Mouse (Mus musculus) embryo, embryonic 10 days (tissue): ENCODE results near the gene Xk.
"Not testable (repeated sequence)": the region's sequence is repeated elsewhere in the genome, so short reads cannot be mapped to it uniquely, and the experiment has no call there.

Experiments
- DNase-seq: peaks from one replicate; pipeline ENCODE4 v3.0.0-alpha.2; 2015; ENCODE audit warnings: low spot score

Xk gene

DNA sequence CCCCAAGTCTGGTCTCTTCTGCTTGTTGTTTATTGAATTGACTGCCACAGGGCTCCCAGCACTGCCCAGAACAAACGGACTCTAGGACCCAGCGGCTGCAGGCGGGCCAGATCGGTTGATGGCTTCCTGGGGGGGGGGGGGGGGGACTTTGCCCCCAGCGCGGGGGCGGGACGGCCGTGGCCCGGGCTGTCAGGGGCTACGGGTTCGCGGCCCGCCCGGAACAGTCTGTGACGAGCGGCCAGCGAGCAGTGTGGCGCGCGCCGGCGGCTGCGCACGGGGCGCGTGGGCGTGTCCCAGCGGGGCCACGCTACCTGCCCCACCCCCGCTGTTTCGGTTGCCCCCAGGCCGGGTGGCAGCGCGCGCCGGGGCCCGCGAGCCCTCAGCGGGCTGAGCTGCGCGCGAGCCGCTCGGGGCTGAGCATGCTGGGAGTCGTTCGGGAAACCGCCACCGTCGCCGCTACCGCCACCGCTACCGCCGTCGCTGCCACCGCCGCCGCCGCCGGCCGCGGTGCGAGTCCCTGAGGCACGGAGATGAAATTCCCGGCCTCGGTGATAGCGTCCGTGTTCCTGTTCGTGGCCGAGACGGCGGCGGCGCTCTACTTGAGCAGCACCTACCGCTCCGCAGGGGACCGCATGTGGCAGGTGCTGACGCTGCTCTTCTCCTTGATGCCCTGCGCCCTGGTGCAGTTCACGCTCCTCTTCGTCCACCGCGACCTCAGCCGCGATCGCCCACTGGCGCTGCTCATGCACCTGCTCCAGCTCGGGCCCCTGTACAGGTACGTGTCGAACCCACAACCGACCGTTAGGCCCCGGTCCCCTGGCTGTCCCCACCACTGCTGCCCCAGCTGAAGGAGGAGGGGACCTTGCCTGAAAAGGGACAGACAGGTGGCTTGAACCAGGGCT lies at the start of gene Xk:
Xk (plus strand) TSS at position 297 of the 902 bp plus-strand sequence.
- DNase-seq, result peak; percentile 59

DNA sequence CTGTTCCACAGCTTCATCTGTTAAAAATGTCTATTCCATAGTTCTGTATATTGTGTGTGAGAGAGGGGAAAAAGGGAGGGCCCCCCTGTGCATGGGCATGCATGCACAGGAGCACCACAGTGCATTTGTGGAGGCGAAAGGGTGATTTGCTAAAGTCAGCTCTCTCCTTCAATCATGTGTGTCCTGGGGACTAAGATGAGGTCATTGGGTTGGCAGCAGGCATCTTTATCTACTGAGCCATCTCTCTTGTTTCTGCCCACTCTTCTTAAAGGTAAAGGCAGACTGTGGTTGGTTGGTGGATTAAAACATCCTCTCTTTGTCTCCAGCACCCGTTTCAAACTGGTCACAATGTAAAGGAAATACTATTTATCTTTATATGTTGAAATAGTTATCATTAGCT lies 45.5 kb upstream of the Xk start:
- DNase-seq, result no peak

DNA sequence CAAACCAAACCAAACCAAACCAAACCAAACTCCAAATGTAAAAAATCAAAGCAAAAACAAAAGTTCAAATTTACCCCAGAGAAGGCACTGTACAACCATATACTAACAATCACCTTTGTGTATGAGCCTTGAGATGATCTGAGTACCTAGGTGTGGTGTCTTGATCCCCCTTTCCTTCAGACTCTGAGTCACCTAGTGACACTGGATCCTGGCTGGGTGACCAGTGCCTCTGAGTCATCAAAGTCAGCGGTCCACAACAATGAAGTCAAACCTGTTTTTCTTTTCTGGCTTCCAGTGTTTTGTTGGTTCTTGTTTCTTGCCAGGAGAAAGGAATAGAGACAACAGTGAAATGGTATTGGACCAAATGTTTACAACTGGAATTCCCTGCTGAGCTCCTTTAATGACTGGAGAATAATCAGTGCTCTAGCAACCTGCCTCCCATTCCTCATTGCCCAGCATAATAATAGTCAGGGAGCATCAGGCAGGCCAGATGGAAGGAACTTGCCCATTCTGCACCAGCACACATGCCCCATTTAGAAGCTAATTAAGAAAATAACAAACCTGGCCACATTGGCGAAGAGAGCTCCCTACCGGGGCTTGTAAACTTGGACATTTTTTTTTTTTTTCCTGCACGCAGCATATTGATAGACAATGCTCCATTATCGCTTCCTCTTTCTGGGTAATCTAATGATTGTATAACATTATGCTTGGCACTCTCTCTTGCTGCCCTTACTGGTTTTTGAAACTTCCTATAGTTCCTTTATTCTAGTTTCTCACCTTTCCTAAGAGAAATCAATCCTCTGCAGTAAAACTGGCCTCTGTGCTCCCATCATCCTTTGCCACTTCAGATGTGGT lies 31.6 kb upstream of the Xk start:
- DNase-seq, result no peak

DNA sequence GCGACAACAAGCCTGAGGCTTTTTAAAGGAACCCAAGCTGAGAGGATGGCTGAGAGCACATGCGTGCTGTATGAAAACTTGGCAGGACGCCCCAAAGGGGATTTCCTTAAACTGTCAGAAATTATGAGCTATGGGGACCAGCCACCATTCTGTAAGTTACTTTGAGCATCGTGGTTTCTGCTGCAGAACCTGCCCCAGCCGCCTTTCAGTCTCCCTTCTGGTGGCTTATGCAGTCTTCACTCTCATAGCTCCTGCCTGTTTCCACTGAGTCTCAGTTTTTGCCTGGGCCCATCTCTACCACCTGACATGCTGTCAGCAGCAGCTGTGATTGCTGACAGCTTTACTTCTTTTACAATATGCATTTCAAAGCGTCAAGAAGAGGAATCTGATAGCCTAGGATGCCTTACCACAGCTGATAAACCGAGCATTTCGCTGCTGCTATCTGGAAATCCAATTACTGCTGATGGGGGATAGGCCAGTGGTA lies 29.1 kb upstream of the Xk start:
- no peak for DNase-seq

DNA sequence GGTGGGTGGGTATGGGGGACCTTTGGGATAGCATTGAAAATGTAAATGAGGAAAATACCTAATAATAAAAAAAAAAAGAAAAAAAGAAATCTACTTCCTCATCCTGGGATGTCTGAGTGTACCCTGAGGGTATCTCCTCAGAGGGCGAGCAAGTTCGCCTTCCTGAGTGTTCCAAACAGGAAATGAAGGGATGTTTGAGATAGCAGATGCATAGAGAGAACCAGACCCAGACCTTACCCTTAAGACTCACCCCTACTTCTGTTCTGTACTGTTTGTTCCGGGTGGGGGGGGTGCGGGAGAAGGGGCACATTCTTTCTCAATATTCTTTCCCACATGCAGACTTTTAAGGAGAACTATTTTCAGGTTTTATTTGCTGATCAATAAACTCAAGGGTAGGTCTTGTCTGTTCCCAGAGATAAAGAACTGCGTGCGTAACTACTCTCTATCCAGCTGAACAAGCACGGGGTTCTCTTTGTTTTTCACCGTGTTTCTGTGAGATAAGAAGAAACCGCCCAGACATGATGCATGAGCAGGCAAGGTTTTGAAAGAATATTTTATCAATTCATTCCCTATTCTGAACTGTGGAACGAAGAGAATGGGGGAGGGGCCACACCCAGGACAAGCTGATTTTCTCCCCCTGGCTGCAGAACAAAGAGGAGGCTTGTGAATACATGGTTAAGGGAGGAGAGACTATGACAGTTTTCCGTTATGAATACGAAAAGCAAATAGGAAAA lies 27.8 kb upstream of the Xk start:
- DNase-seq, result no peak

DNA sequence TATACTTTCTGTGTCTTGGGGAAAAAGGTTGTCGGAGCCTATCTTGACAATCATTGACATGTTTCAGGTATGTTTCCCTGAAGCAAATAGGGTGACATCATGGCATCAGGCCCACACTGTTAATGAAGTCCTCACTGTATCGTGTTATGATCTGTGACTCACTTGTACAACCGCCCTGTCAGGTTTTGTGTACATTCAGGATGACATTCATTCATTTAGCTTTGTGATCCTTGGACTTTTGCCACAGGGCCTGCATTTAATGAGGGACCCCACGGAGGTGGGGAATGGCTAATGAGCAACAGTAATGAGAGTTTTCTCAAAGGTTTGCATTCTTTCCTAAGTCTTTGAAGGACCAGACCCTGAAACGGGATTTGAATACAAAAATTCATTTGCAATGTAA lies 23.6 kb upstream of the Xk start:
- DNase-seq, result no peak

DNA sequence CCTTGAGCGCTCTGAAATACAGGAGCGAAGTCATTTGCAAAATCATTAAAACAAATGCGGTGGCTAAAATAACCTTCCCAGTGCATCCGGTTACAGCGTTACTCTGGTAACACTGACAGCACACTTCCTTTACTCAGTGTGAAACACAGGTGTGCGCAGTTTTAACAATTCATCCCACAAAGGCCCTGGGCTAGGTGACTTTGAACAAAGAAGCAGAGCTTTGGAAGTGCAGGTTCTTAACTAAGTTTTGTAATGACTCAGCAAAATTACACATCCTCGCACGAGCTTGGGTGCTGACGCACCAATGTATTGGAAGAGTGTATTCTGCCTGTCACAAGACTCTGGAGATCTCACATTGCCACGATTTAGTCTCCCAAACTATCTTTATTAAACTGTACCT lies 18.6 kb upstream of the Xk start:
- DNase-seq, result no peak

DNA sequence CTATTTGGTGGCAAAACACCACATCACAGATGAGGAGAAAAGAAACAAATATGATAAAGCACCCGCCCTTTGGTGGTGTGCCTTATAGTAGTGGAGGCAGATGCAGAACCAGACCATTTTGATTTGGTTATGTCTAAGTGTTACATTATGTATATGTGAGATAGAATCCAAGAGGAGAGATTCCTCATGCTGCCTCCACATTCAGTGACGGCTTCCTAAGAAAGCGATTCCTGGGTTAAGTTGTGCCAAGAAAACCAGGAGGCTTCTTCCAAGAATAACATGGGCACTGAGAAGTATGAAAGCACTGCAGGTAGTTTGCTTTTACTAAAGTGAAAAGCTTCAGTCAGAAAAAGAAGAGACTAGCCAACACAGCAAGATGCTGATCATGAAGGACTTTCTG lies 17.7 kb upstream of the Xk start:
- DNase-seq, result no peak

DNA sequence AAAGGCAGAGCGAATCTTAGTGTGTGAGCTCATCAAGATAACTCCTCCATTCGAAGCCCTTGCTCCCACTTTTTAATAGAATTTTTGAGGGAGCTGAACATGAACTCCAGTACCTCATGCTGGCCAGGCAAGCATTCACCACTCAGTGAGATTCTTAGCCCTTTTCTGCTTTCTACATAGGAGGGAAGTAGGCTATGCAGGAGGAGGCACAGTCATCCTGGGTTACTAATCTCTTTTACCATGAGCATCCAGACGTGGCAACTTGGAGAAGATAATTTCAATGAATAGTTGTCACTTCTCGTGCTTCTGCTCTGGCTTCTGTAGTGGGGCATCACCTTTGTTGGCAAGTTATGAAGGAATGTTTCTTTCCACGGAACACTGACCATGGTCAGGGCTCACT lies 15.8 kb upstream of the Xk start, which contains the start of gene Gm14862:
Gm14862 (minus strand) TSS at position 134 of the 400 bp plus-strand sequence.
- no peak for DNase-seq

DNA sequence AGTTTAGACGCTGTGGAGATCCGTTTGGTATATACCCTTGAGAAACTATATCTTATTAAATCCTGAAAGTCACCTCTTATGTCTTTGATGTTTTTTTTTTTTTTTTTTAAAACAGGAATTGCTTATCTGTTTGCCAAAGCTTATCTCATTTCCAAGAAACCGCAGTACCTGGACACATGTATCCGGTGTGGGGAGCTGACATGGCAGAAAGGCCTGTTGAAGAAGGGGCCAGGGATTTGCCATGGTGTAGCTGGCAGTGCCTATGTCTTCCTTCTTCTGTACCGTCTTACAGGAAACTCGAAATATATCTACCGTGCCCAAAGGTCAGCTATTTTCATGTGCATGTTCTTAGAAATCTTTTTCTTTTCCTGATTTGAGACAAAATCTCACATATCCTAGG lies 14.7 kb upstream of the Xk start:
- no peak for DNase-seq

DNA sequence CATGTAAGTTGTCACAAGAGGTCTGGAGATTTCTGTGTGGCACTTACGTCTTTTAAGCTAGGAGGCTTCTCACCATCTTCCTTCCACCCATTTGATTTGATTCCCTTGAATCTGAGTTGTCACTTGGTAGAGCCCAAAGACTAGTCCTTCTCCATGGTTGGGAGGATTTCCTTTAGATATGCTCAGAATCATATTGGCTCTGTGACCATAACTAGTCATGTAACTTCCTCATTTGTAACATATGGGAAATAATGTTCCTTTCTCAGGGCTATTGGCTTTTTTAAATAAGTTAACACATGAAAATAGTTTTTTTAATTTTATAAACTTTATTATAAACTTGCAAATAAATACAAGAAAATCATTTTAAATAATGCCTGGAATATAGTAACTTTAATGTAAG lies 13.3 kb upstream of the Xk start:
- DNase-seq, result no peak

DNA sequence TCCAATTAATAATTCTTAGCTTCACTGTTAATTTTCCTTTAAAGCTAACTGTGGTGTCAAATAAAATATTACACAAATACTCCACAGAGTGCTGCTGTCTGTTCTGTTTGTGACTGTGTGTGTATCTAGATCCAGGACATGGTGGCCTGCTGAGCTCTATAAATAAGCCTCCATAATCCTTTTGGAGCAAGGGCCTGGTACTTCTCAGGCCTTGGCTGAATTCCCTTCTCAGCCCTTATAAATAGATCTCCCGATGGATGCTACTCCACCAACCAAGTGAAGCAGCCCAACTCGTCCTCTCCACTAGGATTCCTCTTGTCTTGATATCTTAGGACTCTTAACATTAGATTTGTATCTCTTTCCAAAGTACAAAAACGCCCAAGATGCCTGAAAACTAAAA lies 1.4 kb upstream of the Xk start:
- no peak for DNase-seq

DNA sequence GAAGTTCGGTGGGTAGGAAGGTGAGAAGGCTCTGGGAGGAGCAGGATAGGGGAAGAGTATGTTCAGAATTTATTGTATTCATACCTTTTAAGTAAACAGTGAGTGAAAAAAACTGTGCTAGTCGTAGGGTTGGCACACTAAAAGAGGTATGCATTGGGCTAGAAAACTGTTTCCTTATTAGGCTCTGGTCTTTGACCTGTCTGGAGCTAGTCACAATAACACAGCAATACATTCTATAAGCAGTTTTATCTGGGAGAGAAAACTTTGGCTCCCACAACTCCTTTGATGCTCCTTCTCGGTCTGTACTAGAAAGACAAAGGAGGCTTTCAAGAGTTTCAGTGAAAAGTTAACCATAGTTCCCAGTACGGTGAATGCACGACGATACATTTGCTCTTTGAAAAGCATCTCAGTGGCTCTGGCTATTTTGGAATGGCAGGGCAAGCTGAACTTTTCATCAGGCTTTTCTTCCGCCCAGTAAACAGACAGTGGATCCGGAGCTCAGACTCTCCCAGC lies 553 bp upstream of the Xk start:
- DNase-seq, result no peak

DNA sequence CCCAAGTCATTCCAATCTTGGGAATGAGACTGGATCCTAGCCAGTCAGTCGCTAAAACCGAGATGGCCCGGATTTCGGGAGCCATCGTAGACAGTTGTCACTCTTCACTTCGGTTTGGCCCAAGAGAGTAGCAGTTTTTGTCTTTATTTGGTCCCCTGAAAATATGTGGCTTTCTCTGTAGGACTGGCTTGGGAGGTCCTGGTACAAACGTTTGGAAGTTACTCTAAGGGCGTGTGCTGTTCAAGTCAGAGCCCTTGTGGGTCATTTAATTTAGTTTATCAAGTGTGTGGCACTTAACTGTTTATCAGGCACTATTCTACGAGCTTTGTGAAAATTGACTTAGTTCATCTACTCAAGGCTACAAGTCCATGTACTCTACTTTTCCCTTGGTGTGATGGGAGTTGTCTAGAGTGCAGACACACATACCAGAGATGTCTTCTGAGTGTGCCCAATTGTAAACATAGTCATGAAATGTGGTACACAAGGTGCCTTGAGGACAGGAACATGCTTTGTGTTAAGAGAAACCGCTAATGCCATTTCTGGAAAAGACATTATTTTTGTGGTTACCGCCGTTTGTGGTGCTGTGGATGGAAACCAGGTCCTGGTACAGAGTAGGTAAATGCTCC lies 934 bp downstream of the Xk start:
- no peak for DNase-seq

DNA sequence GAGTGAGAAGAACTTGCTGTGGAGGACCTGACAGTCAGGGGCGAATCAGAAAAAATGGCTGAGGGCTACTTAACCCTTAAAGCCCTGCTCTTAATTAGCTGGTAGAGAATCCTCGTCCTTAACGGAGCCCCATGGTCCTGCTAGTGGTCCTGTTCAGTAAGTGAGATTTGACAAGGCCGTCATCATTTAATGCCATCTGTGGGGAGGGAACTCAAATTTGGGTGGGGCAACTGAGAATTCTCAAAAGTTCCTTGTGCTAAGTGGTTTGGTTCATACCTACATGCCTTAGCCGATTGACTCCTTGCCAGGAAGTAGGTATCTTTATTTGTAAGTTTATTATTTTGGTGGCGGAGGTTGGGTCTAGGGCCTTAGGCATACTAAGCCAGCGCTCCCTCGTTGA lies 1.8 kb downstream of the Xk start:
- no peak for DNase-seq

DNA sequence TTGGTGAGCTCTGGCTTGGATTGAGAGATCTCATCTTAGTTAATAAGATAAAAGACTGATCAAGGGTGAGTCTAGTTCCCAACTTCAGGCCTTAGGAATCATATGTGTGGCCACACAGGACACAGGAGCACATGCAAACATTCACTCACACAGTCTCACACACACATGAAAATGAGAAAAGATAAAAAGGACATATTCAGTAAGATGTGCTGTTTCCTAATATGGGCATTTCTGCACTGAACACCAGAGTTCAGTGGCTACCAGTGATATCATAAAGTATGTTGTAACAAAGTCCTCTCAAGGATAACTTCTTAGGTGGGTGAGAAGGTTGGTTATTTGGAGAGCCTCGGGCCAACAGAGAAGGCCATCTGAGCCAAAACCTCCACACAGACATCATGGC lies 10.9 kb downstream of the Xk start, which contains the start of gene H2al1m:
H2al1m (plus strand) TSS at position 301 of the 400 bp plus-strand sequence.
- DNase-seq, result not testable (repeated sequence)

DNA sequence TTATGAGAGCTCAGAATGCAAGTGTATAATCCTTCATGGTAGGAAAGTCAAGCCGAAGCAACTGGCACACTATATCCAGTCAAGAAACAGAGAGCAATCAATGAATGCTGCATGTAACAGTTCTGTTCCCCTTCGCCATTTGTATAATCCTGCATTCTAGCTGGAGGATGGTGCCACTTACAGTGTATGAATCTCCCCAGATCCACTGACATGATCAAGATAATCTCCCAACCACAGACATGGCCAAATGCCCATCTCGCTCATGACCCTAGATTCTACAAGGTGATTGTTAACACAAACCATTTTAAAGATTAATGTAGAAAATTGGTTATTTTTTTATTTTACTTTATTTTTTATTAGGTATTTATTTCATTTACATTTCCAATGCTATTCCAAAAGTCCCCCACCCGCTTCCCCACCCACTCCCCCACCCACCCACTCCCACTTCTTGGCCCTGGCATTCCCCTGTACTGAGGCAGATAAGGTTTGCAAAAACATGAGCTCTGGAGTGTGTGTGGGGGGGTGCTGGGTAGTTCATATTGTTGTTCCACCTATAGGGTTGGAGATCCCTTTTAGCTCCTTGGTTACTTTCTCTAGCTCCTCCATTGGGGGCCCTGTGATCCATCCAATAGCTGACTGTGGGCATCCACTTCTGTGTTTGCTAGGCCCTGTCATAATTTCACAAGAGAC lies 20.7 kb downstream of the Xk start:
- DNase-seq, result not testable (repeated sequence)

DNA sequence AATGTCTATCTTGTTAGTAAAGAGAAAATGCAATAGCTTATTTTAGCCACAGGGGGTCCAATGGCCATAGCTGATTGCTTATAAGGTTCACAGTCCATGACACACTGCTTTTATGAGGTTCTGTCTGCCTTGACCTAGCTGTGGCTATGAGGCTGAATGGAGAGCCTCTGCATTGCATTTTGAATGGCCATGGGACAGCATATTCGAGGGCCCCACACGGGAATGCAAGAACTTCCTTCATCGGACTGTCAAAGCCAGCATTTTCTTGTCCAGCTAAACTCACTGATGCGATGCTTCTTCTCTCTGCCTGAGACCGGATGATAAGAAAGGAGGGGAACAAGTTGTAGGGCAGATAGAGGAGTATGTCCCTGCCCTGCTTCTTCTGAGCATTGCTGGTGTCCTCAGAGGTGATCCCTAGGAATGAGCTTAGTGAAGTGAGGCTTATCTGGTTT lies 25.9 kb downstream of the Xk start:
- peak; percentile 4 for DNase-seq

DNA sequence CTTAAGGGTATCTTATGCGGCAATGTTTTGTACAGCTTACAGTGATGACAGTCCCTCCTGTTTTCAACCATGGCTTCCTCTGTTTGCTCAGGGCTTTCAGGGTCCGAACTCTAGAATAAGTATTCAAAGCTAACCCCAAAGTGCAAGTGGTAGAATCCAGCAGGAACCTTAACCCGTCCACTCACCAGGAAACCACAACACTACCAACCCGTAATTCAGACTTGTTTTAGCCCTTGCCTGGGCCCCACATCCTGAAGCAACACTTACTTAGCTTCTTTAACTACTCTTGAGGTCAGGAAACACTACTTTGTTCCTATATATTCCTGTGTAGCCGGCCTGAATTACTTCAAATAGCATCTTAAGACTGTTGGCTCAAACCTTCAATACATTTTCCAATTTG lies 30.2 kb downstream of the Xk start:
- no peak for DNase-seq

DNA sequence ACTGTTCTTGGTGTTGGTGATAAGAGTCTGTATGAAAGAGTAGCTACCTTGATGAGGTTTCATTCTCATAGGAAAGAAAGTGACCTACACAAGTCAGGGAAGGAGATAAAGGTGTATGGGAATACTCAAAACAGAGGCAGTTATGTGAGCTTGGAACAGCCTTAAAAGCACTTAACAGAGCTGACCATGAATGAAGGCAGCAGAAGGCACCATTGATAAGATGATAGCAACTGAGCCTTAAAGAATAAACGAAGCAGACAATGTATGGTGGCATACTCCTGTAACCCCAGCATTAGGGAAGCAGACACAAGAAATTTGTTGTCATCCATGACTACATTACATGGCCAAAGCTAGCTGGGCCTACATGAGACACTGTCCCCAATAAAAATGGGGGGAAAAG lies 30.9 kb downstream of the Xk start:
- no peak for DNase-seq

DNA sequence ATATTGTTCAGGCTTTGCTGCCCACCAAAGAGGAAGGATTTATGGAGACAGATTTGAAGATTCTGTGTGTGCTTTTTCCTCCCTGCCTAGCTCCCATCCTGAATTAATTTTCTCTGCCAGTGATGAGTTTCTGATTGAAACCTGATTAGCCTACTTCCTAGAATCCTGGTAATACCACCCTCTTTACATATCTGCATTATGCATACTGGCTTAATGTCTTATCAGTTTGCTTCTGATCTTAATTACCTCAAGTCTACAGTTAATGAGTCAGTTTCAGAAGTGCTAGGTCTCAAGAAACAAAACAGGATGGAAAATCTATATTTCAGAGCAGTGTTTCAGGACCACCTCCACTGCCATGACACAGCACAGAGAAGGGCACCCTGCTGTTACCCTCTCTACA lies 43.9 kb downstream of the Xk start:
- DNase-seq, result not testable (repeated sequence)
